Comparison of ENCODE assay signal across 8 mouse cellular contexts in genomic region chr9:45849528-45850408, GRCm38 (mm10). TPM values are rescaled to one million over a fixed set of nuclear protein-coding genes. Genes with fewer than 3 reads are reported as not detected.
DNase-seq lines count a peak whose midpoint lies in the region; ATAC-seq and TF ChIP-seq lines count a peak whose summit lies in the region.

No protein-coding gene starts in this region.

- 53% methylated on average over 9 of the region's 9 CpGs for WGBS in intestine, embryonic 16.5 days
- 51% methylated on average over 9 of the region's 9 CpGs for WGBS in lung, embryonic 16.5 days
- WGBS in small intestine, adult 2 months: 69% methylated on average over 9 of the region's 9 CpGs

- no peak for TF ChIP-seq CTCF in small intestine, adult 2 months (IDR thresholded peaks at IDR 0.05; ENCODE audit: extremely low read depth, insufficient read length, insufficient replicate concordance, low read depth, low read length)

- peak overlapping the region; percentile 89 for H3K27ac ChIP-seq in intestine, embryonic 16.5 days (ENCODE audit: low read length)
- H3K27ac ChIP-seq in lung, embryonic 16.5 days (ENCODE audit: low read length): peak overlapping the region; percentile 85
- H3K27ac ChIP-seq in small intestine, adult 2 months (ENCODE audit: insufficient read depth, low read depth, low read length): 0 out of 2 replicates have a peak overlapping the region, but pooled peaks have one; percentile 8

- peak; percentile 43 for ATAC-seq in intestine, embryonic 16.5 days
- ATAC-seq in lung, embryonic 16.5 days (ENCODE audit: low read depth): peak; percentile 90

- no peaks in the 10 kb centered on the region for H3K9me3 ChIP-seq in intestine, embryonic 16.5 days (ENCODE audit: control insufficient read depth, low read length)
- H3K9me3 ChIP-seq in lung, embryonic 16.5 days (ENCODE audit: control insufficient read depth, low read length): no peaks in the 10 kb centered on the region

- H3K36me3 ChIP-seq in intestine, embryonic 16.5 days (ENCODE audit: control insufficient read depth, insufficient read depth, low read length): no peaks in the 10 kb centered on the region
- 0 out of 2 replicates have a peak, but pooled peaks cover 2% of the 10 kb centered on the region for H3K36me3 ChIP-seq in lung, embryonic 16.5 days (ENCODE audit: control insufficient read depth, insufficient read depth, low read length)
- H3K36me3 ChIP-seq in small intestine, adult 2 months (ENCODE audit: control insufficient read depth, insufficient read depth, low read length): no peaks in the 10 kb centered on the region

- peak overlapping the region; percentile 15 for H3K4me2 ChIP-seq in intestine, embryonic 16.5 days (ENCODE audit: low read depth, low read length)
- H3K4me2 ChIP-seq in lung, embryonic 16.5 days (ENCODE audit: low read depth, low read length): no peak overlapping the region

- peak overlapping the region; percentile 26 for H3K9ac ChIP-seq in intestine, embryonic 16.5 days (ENCODE audit: low read depth, low read length)
- peak overlapping the region; percentile 39 for H3K9ac ChIP-seq in lung, embryonic 16.5 days (ENCODE audit: low read length)

- no peak overlapping the region for H3K4me3 ChIP-seq in intestine, embryonic 16.5 days (ENCODE audit: low read length)
- no peak overlapping the region for H3K4me3 ChIP-seq in lung, embryonic 16.5 days (ENCODE audit: low read length)
- no peak overlapping the region for H3K4me3 ChIP-seq in small intestine, adult 2 months (ENCODE audit: low read depth, low read length)

- TF ChIP-seq POLR2A in small intestine, adult 2 months (IDR thresholded peaks at IDR 0.05; ENCODE audit: low read depth, low read length): no peak

- no peaks in the 10 kb centered on the region for H3K27me3 ChIP-seq in intestine, embryonic 16.5 days (replicated peaks; ENCODE audit: control insufficient read depth, insufficient read depth, low read length)
- no peaks in the 10 kb centered on the region for H3K27me3 ChIP-seq in lung, embryonic 16.5 days (ENCODE audit: control insufficient read depth, insufficient read depth, low read depth, low read length)
- H3K27me3 ChIP-seq in small intestine, adult 2 months (ENCODE audit: control insufficient read depth, insufficient read depth, low read length): no peaks in the 10 kb centered on the region

- intact Hi-C loops in gastrocnemius, postnatal 36 days (cut with DNase I): no loop called here

- peak; percentile 66 to 73 for DNase-seq in urinary bladder, postnatal 4 days (ENCODE audit: low spot score in 2 of 2)
- no peak for DNase-seq in urinary bladder, postnatal 25 days (ENCODE audit: low spot score)
- DNase-seq in gastrocnemius, postnatal 36 days: peak; percentile 50 to 69
- DNase-seq in layer of hippocampus, adult 9-10 months (ENCODE audit: low spot score): no peak
- no peak for DNase-seq in embryo, embryonic 9.5 days (ENCODE audit: extremely low spot score)

- H3K4me1 ChIP-seq in intestine, embryonic 16.5 days (ENCODE audit: control insufficient read depth, insufficient read depth, low read length): peaks cover 28% of the 10 kb centered on the region
- H3K4me1 ChIP-seq in lung, embryonic 16.5 days (replicated peaks; ENCODE audit: control insufficient read depth, insufficient read depth, low read length): peaks cover 13% of the 10 kb centered on the region
- peaks cover 2% of the 10 kb centered on the region; the same call in 1 of the 2 replicates for H3K4me1 ChIP-seq in small intestine, adult 2 months (ENCODE audit: control insufficient read depth, insufficient read depth, insufficient read length, low read length)

RNA-seq across cellular contexts. Expression of gene Bace1, which starts 11.4 kb away (rescaled TPM):
- 10 to 100 TPM; 37.5 to 47.4 TPM for total RNA-seq in gastrocnemius, postnatal 36 days (2021)
- 17.8 TPM in 2 replicates for polyA plus RNA-seq in intestine, embryonic 16.5 days (2015; fragmentation: Nextera tagmentation; extraction: Ambion mirVana)
- 23.7 and 23.8 TPM in 2 replicates for polyA plus RNA-seq in lung, embryonic 16.5 days (2015; fragmentation: Nextera tagmentation; extraction: Ambion mirVana)
- 4.5 and 5.2 TPM in 2 replicates for polyA plus RNA-seq in small intestine, adult 2 months (2012; rRNA removed)

RNA-seq across cellular contexts. Expression of gene Cep164, which starts 21.3 kb away (rescaled TPM):
- 1 to 10 TPM; 2.1 to 3.8 TPM for total RNA-seq in gastrocnemius, postnatal 36 days (2021)
- 20.6 and 21.6 TPM in 2 replicates for polyA plus RNA-seq in intestine, embryonic 16.5 days (2015; fragmentation: Nextera tagmentation; extraction: Ambion mirVana)
- 24.8 and 26.2 TPM in 2 replicates for polyA plus RNA-seq in lung, embryonic 16.5 days (2015; fragmentation: Nextera tagmentation; extraction: Ambion mirVana)
- 4.9 and 12.9 TPM in 2 replicates for polyA plus RNA-seq in small intestine, adult 2 months (2012; rRNA removed)

RNA-seq across cellular contexts. Expression of gene Pcsk7, which starts 56.5 kb away (rescaled TPM):
- 10 to 100 TPM in 1 of 2 experiments, 1 to 10 TPM in 1; 9.4 to 10.5 TPM for total RNA-seq in gastrocnemius, postnatal 36 days (2021)
- 22.2 and 23.8 TPM in 2 replicates for polyA plus RNA-seq in intestine, embryonic 16.5 days (2015; fragmentation: Nextera tagmentation; extraction: Ambion mirVana)
- 23.0 and 26.6 TPM in 2 replicates for polyA plus RNA-seq in lung, embryonic 16.5 days (2015; fragmentation: Nextera tagmentation; extraction: Ambion mirVana)
- 14.2 and 38.9 TPM in 2 replicates for polyA plus RNA-seq in small intestine, adult 2 months (2012; rRNA removed)

RNA-seq across cellular contexts. Expression of gene Rnf214, which starts 56.9 kb away (rescaled TPM):
- total RNA-seq in gastrocnemius, postnatal 36 days (2021): 10 to 100 TPM; 21.6 to 24.7 TPM
- 35.2 and 36.0 TPM in 2 replicates for polyA plus RNA-seq in intestine, embryonic 16.5 days (2015; fragmentation: Nextera tagmentation; extraction: Ambion mirVana)
- 50.4 and 51.3 TPM in 2 replicates for polyA plus RNA-seq in lung, embryonic 16.5 days (2015; fragmentation: Nextera tagmentation; extraction: Ambion mirVana)
- polyA plus RNA-seq in small intestine, adult 2 months (2012; rRNA removed): 4.8 and 11.4 TPM in 2 replicates

Comparison
In these comparisons a context has a peak if more than half of its experiments do, and no peak if none do; other contexts are left out.
1. DNase-seq: peak in urinary bladder, postnatal 4 days (2 of 2) and gastrocnemius, postnatal 36 days (2 of 2); none in urinary bladder, postnatal 25 days (single experiment), layer of hippocampus, adult 9-10 months (single experiment) and embryo, embryonic 9.5 days (single experiment).
2. H3K27ac ChIP-seq: peak in every context shown above with its lines; median percentile 89 in intestine, embryonic 16.5 days; 85 in lung, embryonic 16.5 days; 8 in small intestine, adult 2 months.